Mouse (Mus musculus) stomach, postnatal 0 days (tissue): ENCODE data around the gene Tepp. TPM values are rescaled to one million over a fixed set of nuclear protein-coding genes. Genes with fewer than 3 reads are reported as not detected.
A peak's percentile ranks its signal among the peaks of the same experiment; 100 is the strongest.

ENCODE experiments used
- ATAC-seq: fragments of 200-750 bp; cut with Nextera tagmentation; 2 replicates; pipeline ENCODE4 v1.8.0; 2017; ENCODE audit not compliant: low FRiP score, low TSS enrichment
- DNase-seq: peaks from one replicate; pipeline ENCODE4 v3.0.0-alpha.2; 2016; ENCODE audit warnings: low spot score
- H3K27ac ChIP-seq: fragments of 300-500 bp; sonication (generic); replicated peaks from 2 replicates; pipeline ENCODE4 v1.5.1; 2014; ENCODE audit warnings: mild to moderate bottlenecking, control low read depth
- H3K27me3 ChIP-seq: fragments of 300-500 bp; sonication (generic); 2 replicates; pipeline ENCODE4 v1.6.1; 2014; ENCODE audit warnings: low read length; ENCODE audit not compliant: control insufficient read depth, insufficient read depth
- H3K36me3 ChIP-seq: fragments of 300-500 bp; sonication (generic); 2 replicates; pipeline ENCODE4 v1.6.1; 2014; ENCODE audit warnings: low read length, mixed read lengths; ENCODE audit not compliant: control insufficient read depth, insufficient read depth
- H3K4me1 ChIP-seq: fragments of 300-500 bp; sonication (generic); replicated peaks from 2 replicates; pipeline ENCODE4 v1.6.1; 2014; ENCODE audit warnings: antibody characterized with exemption; ENCODE audit not compliant: control insufficient read depth, insufficient read depth
- H3K4me2 ChIP-seq: fragments of 300-500 bp; sonication (generic); replicated peaks from 2 replicates; pipeline ENCODE4 v1.6.1; 2014; ENCODE audit warnings: low read depth, mild to moderate bottlenecking, control low read depth, moderate library complexity
- H3K4me3 ChIP-seq: fragments of 300-500 bp; sonication (generic); 2 replicates; pipeline ENCODE4 v1.5.1; 2014; ENCODE audit warnings: low read depth, low read length, control low read depth
- H3K9ac ChIP-seq: fragments of 300-500 bp; sonication (generic); 2 replicates; pipeline ENCODE4 v1.6.1; 2014; ENCODE audit warnings: mild to moderate bottlenecking, low read length, control low read depth, mixed read lengths
- H3K9me3 ChIP-seq: fragments of 300-500 bp; sonication (generic); 2 replicates; pipeline ENCODE4 v1.6.1; 2016; ENCODE audit warnings: low read length; ENCODE audit not compliant: control insufficient read depth
- CTCF ChIP-seq: IDR thresholded peaks from 2 replicates; pipeline ENCODE4 v1.5.1; 2016; ENCODE audit warnings: antibody characterized with exemption, low read depth, mild to moderate bottlenecking, moderate library complexity
- EP300 ChIP-seq: optimal IDR thresholded peaks from 2 replicates; pipeline ENCODE3; 2016; ENCODE audit warnings: antibody characterized with exemption
- WGBS: fragments of 180-500 bp; shearing (Covaris S2); extraction: QIAGEN DNeasy Blood & Tissue Kit; methylation state at CpG from one replicate; pipeline ENCODE4 v1.1.7; 2014; 5-methylcytosine and 5-hydroxymethylcytosine counted together
- polyA plus RNA-seq: library from polyadenylated mRNA; unstranded; fragments of >200 nt; fragmentation: Nextera tagmentation; extraction: Ambion mirVana; gene quantifications from 2 replicates; pipeline ENCODE4 v1.2.1, GENCODE M21; 2015

Gene Tepp
- polyA plus RNA-seq, 1 experiment from 2014 or later = not detected

DNA sequence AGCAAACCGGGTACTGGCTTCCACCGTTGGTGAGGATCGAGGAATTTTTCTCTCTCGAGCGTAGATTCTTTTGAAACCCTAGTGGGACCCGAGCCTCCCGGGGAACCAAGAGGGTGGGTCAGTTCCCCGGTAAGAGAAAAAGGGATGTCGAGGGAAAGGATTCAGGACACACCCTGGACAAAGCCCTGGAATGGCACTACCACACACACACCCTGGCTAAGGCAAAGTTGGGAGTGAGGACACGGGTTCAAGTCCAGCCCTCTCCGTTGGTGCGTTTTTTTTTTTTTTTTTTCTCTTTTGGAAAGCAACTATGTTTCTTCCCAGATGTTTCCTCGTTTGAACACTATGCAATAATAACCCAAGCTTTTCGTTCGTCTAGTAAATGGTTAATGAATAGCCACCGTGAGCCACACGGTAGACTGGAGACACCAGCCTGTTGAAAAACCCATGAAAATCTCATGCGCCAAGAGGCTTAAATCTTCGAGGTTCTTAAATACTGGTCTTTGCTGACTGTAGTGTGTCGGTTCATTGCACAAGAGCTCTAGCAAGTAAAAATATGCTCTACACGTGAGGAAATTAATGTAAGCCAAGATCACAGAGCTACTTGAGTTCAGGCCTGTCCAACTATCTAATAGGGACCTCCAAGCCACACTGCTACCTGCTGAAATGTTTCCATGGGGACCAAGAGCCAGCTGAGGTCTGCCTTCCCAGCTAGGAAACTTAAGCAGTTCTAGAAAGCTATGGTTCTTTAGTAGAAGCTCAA is 22.3 kb downstream of the Tepp start:
- Histone ChIP-seq H3K4me3 (peak overlapping the region; percentile 83), H3K36me3 (peaks cover 17% of the 10 kb centered on the region), H3K9me3 (no peaks in the 10 kb centered on the region), H3K4me2 (peak overlapping the region; percentile 80), H3K27me3 (no peaks in the 10 kb centered on the region), H3K4me1 (0 out of 2 replicates have a peak, but pooled peaks cover 5% of the 10 kb centered on the region), H3K27ac (peak overlapping the region; percentile 97), H3K9ac (peak overlapping the region; percentile 93)
- DNase-seq (peak; percentile 11), ATAC-seq (no peak; the same call in 1 of the 2 replicates)
- WGBS = 14% methylated on average over 21 of the region's 21 CpGs
- TF ChIP-seq EP300 (no peak), CTCF (no peak)

GRCm38 (mm10) chr8:95335706-95336105 is 25.3 kb downstream of the Tepp start:
- DNase-seq (no peak), ATAC-seq (no peak)
- no peak overlapping the region for H3K4me2 ChIP-seq
- H3K27ac ChIP-seq = no peak overlapping the region
- H3K4me1 ChIP-seq = 0 out of 2 replicates have a peak, but pooled peaks cover 4% of the 10 kb centered on the region
- H3K9ac ChIP-seq = no peak overlapping the region
- no peaks in the 10 kb centered on the region for H3K9me3 ChIP-seq
- TF ChIP-seq EP300 (no peak), CTCF (no peak)
- H3K4me3 ChIP-seq = no peak overlapping the region
- whole genome bisulfite sequencing = 79% methylated on average over 1 of the region's 1 CpGs
- peaks cover 4% of the 10 kb centered on the region; the same call in 1 of the 2 replicates for H3K36me3 ChIP-seq
- H3K27me3 ChIP-seq = no peaks in the 10 kb centered on the region

GRCm38 (mm10) chr8:95336363-95336762 is 26.0 kb downstream of the Tepp start:
- Histone ChIP-seq H3K4me1 (0 out of 2 replicates have a peak, but pooled peaks cover 2% of the 10 kb centered on the region), H3K4me2 (no peak overlapping the region), H3K27ac (no peak overlapping the region), H3K4me3 (no peak overlapping the region), H3K9me3 (no peaks in the 10 kb centered on the region), H3K27me3 (no peaks in the 10 kb centered on the region), H3K36me3 (peaks cover 6% of the 10 kb centered on the region; the same call in 1 of the 2 replicates), H3K9ac (no peak overlapping the region)
- ATAC-seq (no peak), DNase-seq (no peak)
- TF ChIP-seq EP300 = no peak
- TF ChIP-seq CTCF = no peak

DNA sequence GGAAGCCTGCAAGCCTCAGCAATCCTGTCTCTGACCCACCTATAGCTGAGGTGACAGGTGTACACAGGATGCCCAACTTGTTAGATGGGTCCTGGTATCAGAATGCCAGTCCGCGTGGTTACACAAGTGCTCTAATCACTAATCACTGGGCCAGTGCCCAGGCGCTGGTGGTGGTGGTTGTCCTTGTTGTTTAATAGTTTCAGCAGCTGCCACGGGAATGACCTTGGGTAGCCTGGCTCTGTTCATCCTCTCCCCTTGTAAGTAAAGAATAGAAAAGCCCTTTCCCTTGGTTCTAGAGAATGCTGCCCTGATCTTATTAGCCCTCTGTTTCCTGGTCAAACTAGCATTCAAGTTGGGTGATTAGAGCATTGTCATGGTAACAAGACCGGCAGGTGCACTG is 31.4 kb downstream of the Tepp start:
- H3K9me3 ChIP-seq = no peaks in the 10 kb centered on the region
- no peak overlapping the region; the same call in 1 of the 2 replicates for H3K27ac ChIP-seq
- no peaks in the 10 kb centered on the region for H3K27me3 ChIP-seq
- H3K4me2 ChIP-seq = no peak overlapping the region
- 46% methylated on average over 5 of the region's 5 CpGs for WGBS
- TF ChIP-seq CTCF (no peak), EP300 (no peak)
- peaks cover 6% of the 10 kb centered on the region; the same call in 1 of the 2 replicates for H3K36me3 ChIP-seq
- DNase-seq = peak; percentile 55
- H3K4me3 ChIP-seq = no peak overlapping the region
- H3K9ac ChIP-seq = no peak overlapping the region
- no peaks in the 10 kb centered on the region for H3K4me1 ChIP-seq
- ATAC-seq = peak; percentile 78

GRCm38 (mm10) chr8:95344668-95345067 is 34.3 kb downstream of the Tepp start:
- Histone ChIP-seq H3K27ac (no peak overlapping the region), H3K4me2 (no peak overlapping the region), H3K27me3 (no peaks in the 10 kb centered on the region), H3K9ac (no peak overlapping the region), H3K36me3 (peaks cover 3% of the 10 kb centered on the region; the same call in 1 of the 2 replicates), H3K4me1 (0 out of 2 replicates have a peak, but pooled peaks cover 3% of the 10 kb centered on the region), H3K9me3 (no peaks in the 10 kb centered on the region), H3K4me3 (no peak overlapping the region)
- peak; percentile 46; the same call in 1 of the 2 replicates for TF ChIP-seq CTCF
- no peak for TF ChIP-seq EP300
- WGBS = 71% methylated on average over 6 of the region's 6 CpGs
- DNase-seq (no peak), ATAC-seq (no peak)
